Mouse (Mus musculus) cerebellum, adult 9-10 months (tissue): ENCODE measurements around the gene Myh9.

Experiments used
- DNase-seq: peaks from one replicate; pipeline ENCODE4 v3.0.0; 2022

Gene Myh9

DNA sequence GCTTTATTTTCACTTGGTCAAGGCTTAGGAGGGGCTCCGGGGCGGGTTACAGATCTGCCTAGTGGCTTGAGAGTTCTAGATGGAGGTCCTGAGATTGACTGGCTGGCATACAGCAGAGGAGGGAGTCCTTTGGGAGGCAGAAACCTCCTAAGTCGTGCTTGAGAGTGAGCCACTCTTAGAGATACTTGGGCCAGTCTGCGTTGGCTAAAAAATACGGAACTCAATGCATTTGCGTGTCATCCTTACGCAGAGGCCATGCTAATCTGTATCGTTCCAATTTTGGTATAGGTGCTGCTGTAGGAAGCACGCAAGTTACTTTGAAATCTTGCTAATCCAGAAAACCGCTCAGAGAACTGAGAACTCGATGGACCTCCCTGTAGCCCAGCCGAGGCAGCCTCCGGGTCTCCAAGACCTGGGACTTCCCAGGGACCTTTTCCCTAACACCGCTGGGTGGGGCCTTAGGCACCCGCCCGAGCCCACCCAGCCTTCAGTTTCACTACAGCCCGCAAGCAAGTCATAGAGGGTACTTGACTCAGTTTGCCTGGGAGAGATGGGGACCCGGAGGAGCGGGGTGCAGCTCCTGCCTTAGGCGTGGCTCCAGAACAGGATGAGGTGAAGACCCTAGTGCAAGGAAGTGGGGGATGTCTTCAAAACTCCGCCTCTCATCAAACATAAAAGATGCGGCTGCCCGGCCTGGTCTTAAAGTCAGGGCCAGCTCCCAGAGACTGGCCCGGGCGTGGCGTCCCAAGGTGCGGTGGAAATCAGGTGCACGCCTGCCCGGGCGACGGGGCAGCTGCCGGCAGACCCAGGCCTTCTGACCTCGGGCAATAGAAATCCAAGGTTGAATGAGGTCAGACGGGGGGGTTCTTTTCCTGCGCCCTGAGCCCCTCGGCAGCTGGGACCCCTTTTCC, 1.3 kb downstream of the Myh9 start:
- peak; percentile 64 for DNase-seq

DNA sequence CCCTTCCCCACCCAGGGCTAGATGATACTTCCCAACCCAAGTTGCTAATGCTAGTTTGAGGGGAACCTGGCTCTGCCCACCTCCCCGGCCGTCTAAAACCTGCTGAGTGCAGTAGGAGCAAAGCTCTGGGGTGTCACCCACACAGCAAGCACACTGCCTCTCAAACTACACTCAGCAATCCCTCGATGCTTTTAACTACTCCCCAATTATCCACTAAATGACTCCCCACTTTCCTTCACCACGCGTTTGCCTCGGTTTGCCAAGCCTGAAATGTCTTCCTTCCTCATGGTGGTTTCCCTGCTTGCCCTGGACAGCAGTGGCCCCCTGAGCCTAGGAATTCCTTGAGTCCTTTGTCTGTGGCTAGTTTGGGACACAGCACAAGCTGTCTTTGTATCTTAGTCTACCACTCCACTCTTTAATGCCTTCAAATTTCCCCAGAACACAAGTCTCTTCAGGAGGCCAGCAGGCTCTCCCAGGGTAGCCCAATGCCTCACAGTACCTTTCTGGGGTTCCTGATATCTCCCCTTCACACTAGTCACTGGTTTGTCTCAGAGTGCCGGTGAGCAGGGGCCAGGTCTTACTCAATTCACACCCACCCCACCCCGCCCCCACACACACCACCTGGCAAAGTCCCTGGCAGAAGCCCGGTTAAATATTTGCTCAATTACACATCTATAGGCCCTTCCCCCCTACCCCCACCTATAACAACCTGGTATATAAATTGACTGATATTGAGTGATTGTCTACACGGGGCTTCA, 2.3 kb downstream of the Myh9 start:
- DNase-seq: peak; percentile 44

- no peak for DNase-seq
Observed at GRCm38 (mm10) chr15:77838530-77839387, 3.2 kb downstream of the Myh9 start.

- peak; percentile 36 for DNase-seq
Observed at GRCm38 (mm10) chr15:77837444-77838117, 4.4 kb downstream of the Myh9 start.

DNA sequence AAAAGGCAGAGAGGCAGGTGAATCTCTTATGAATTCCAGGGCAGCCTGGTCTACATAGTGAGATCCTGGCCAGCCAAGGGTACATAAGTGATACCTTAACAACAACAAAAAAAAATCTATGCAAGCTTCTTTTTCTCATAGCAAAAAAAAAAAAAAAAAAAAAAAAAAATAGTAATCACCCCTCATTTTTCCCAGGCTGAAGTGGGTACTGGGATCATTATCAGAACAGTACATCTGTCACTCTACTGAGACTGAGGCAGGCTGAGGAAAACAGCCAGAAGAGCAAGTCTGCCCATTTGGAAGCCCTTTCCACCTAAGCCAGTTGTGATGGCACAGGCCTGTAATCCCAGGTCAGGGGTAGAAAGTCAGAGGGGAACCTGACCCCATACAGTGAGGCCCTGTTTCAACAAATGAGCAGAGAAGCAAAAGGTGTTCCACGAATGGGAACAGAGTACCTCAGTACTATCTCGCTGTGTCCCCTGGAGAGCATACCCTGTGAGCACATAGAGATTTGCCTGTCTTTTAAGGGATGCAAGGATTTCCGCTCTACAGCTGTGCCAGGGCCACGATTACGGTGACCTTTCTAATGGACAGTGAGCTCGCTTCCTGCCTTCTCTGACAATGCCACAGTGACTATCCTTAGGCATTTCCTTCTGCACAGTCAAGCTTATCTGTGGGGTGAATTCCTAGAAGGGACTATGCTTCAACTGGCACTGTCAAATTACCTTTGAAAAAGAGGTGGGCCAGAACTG, 5.1 kb downstream of the Myh9 start:
- DNase-seq: peak; percentile 40

- DNase-seq: peak; percentile 56
Observed at GRCm38 (mm10) chr15:77835930-77836653, 5.9 kb downstream of the Myh9 start.

- no peak for DNase-seq
Observed at GRCm38 (mm10) chr15:77834336-77835268, 7.4 kb downstream of the Myh9 start.

GRCm38 (mm10) chr15:77833731-77834130, 8.2 kb downstream of the Myh9 start:
- no peak for DNase-seq

DNA sequence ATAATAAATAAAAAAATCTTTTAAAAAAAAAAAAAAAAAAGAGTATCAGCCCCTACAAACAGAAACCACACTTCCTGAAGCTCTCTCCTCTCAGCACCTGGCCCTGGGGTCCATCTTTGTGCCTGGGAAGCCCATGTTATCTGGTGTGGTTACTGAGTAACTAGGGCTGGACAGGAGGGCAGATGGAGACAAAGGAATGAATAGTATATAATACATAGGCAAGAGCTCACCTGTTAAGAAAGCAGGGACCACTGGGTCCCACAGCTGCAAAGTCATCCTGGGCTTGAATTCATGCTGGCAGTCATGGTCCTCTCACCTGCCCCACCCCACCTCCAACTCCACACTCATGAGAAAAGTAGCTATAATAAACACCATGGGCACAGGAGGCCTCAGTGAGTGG, 8.9 kb downstream of the Myh9 start:
- DNase-seq: no peak

DNA sequence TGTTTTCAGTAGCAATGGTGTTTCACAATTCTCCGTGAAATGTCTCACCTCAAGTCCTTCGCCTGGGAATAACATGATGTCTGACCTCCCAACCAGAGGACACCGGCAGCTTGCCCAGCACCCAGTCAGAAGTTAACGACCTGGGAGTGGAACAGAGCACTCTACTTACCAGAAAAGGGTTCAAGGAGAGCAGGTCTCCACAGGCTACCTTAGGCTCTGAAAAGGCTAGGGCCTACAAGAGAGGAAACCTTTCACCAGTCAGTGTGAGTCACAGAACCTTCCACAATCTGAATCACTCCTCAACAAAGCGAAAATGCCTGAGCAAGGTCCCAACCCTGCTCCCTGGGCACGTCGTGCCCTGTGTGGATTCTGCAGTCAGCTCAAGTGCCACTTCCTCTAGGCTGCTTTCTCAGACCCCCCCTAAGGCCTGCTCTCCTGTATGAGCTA, 9.5 kb downstream of the Myh9 start:
- DNase-seq: no peak

DNA sequence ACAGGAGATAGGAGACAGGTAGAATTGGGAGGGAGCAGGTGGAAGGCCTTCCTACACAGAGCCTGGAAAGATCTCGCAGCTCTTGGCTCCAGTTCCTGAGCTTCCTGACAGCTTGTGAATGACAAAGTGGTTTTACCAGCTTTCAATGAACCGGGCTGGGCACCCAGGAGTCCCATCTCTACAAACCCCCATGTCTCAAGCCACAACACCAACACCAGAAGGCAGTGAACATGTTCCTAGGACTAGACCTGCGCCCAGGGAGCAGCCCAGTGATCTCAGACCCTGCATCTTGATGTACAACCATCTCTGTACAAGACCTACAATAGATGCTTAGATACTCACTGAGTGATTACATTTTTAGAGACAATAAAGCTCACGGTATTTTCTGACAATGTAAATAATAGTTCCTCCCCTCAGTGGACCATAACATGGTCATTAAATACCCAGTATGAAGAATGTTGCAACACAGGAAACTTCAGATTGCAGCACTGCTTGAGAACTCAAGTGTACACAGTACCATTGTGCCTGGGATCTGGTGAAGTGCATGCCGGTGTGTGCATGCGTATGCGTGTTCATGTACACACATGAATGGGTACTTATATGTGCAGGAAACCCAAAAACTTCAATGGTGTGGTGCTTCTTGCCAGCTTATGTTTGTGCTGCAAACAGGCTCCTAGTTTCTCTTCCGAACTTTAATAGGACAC, 10.1 kb downstream of the Myh9 start:
- DNase-seq: no peak

DNA sequence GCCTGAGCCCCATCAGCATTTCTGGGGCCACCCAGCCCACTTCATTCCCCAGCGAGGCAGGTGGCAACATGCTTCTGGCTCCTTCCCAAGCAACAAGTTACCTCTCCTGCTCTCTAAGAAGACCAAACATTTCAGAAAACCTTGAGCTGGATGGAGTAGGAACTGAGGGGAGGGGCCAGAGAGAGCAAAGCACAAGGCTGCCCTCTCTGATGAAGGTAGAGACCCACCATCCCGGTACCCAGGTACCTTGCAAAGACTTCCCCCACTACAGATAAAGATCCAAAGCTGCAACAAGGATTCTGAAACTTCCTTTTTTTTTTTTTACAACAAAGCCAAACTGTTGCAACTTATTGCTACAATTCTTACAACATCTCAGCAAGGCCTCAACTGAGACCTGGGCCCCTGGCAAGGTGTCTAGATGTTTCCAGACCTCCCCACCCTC, 10.8 kb downstream of the Myh9 start:
- DNase-seq: no peak

- DNase-seq: no peak
Observed at GRCm38 (mm10) chr15:77830481-77831137, 11.4 kb downstream of the Myh9 start.

- no peak for DNase-seq
Observed at GRCm38 (mm10) chr15:77829542-77829941, 12.4 kb downstream of the Myh9 start.

DNA sequence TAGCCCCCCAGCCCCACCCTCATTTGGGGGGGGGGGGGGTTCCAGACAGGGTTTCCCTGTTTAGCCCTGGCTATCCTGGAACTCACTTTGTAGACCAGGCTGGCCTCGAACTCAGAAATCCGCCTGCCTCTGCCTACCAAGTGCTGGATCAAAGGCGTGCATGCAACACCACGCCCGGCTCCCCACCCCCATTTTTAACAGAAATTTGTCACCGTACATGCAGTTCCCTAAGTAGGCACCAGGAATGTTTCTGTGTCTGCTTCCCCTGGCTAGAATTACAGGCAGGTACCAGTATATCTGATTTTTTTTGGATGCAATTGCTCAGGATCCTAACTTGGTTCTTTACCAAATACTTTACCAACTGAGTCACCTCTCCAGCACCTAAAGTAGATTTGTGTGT, 13.1 kb downstream of the Myh9 start:
- no peak for DNase-seq

GRCm38 (mm10) chr15:77828242-77828641, 13.7 kb downstream of the Myh9 start:
- no peak for DNase-seq

DNA sequence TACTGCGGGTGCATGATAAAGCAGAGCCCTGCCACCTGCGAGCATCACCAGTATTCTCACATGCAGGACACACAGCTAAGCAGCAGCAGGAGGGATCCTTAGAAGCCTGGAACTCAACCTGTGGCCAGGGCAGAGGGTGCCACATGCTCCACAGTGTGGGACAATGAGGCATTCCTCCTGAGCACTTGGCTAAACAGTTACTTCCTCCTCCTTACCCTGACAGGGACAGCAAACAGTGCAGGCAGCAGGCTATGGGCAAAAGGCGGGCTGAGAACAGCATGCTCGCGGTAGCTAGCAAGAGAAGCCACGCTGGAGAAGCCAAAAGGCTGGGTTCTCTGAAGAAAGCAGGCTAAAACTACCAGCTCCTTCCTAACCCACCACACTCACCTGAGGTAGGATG, 14.2 kb downstream of the Myh9 start:
- DNase-seq: peak; percentile 70

GRCm38 (mm10) chr15:77827379-77827778, 14.6 kb downstream of the Myh9 start:
- no peak for DNase-seq
